Mouse (Mus musculus): ENCODE results near the gene Siva1.
A peak's percentile ranks its signal among the peaks of the same experiment; 100 is the strongest.

Gene Siva1

DNA sequence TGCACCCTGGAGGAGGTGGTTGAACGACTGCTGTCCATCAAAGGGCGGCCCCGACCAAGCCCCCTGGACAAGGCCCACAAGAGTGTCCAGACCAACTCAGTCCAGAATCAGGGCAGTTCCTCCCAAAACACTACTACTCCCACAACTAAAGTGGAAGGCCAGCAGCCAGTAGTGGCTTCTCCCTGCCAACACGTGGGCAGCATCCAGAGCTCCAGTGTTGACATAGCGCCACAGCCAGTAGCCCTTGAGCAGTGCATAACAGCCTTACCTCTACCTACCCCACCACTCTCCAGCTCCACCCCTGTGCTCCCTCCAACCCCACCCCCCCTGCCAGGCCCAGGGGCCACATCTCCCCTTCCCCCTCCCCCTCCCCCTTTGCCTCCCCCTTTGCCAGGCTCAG, 40.5 kb upstream of the Siva1 start:
- Histone ChIP-seq H3K4me3 (replicated peaks; ENCODE audit: low read length) (no peak overlapping the region), H3K9me3 (ENCODE audit: low read length) (no peaks in the 10 kb centered on the region), H3K27me3 (ENCODE audit: insufficient read depth, low read length) (0 out of 2 replicates have a peak, but pooled peaks cover 2% of the 10 kb centered on the region), H3K36me3 (ENCODE audit: insufficient read depth, low read length) (peaks cover 65% of the 10 kb centered on the region), H3K4me1 (replicated peaks; ENCODE audit: low read depth, low read length) (peaks cover 25% of the 10 kb centered on the region)
- no peak for TF ChIP-seq NANOG (IDR thresholded peaks at IDR 0.05; ENCODE audit: borderline replicate concordance, low read length)
- TF ChIP-seq POU5F1 (IDR thresholded peaks at IDR 0.05; ENCODE audit: borderline replicate concordance, low read length), result no peak
- no peak for TF ChIP-seq CTCF (conservative IDR thresholded peaks at IDR 0.05; ENCODE audit: low read length)

DNA sequence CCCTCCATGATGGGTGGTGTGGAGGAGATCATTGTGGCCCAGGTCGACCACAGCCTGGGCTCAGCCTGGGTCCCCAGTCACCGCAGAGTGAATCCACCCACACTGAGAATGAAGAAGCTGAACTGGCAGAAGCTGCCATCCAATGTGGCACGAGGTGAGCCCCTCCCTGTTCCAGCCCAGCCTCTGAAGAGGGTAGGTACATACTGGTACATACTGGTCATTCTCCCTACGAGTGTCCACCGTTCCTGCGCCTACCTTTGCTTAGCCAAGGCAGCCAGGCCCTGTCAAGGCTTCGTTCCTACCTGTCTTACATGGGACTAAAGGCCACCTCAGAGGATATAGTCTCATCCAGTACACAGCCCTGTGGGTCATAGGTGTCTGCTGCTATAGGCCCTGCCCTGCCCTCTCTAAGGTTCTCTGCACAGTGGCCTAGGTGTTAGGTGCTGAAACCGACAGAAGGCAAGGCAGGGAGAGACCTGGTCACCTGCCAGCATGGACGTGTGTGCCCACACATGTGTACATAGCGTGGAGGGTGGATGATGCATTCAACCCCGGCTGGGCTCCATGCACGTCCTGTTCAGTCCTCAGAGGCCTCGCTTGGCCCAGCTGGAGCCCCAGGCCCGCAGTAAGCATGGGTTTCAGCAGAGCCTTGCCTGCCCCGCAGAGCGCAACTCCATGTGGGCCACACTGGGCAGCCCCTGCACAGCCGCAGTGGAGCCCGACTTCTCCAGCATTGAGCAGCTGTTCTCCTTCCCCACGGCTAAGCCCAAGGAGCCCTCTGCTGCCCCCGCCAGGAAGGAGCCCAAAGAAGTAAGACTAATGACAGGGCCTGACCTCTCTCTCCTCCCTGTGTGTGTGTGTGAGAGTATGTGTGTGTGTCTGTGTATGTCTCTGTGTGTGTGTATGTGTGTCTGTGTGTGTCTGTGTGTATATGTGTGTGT, 39.5 kb upstream of the Siva1 start:
- Histone ChIP-seq H3K27me3 (ENCODE audit: insufficient read depth, low read length) (0 out of 2 replicates have a peak, but pooled peaks cover 2% of the 10 kb centered on the region), H3K36me3 (ENCODE audit: insufficient read depth, low read length) (peaks cover 74% of the 10 kb centered on the region), H3K9me3 (ENCODE audit: low read length) (no peaks in the 10 kb centered on the region), H3K4me1 (replicated peaks; ENCODE audit: low read depth, low read length) (peaks cover 16% of the 10 kb centered on the region), H3K4me3 (replicated peaks; ENCODE audit: low read length) (no peak overlapping the region)
- TF ChIP-seq POU5F1 (IDR thresholded peaks at IDR 0.05; ENCODE audit: borderline replicate concordance, low read length) (no peak), CTCF (conservative IDR thresholded peaks at IDR 0.05; ENCODE audit: low read length) (no peak), NANOG (IDR thresholded peaks at IDR 0.05; ENCODE audit: borderline replicate concordance, low read length) (no peak)

GRCm38 (mm10) chr12:112605766-112606165, 38.7 kb upstream of the Siva1 start:
- no peak for TF ChIP-seq NANOG (IDR thresholded peaks at IDR 0.05; ENCODE audit: borderline replicate concordance, low read length)
- TF ChIP-seq CTCF (conservative IDR thresholded peaks at IDR 0.05; ENCODE audit: low read length), result peak; percentile 68
- H3K9me3 ChIP-seq (ENCODE audit: low read length), result no peaks in the 10 kb centered on the region
- H3K27me3 ChIP-seq (ENCODE audit: insufficient read depth, low read length), result no peaks in the 10 kb centered on the region
- H3K4me3 ChIP-seq (replicated peaks; ENCODE audit: low read length), result no peak overlapping the region
- peaks cover 77% of the 10 kb centered on the region for H3K36me3 ChIP-seq (ENCODE audit: insufficient read depth, low read length)
- H3K4me1 ChIP-seq (replicated peaks; ENCODE audit: low read depth, low read length), result peaks cover 8% of the 10 kb centered on the region

DNA sequence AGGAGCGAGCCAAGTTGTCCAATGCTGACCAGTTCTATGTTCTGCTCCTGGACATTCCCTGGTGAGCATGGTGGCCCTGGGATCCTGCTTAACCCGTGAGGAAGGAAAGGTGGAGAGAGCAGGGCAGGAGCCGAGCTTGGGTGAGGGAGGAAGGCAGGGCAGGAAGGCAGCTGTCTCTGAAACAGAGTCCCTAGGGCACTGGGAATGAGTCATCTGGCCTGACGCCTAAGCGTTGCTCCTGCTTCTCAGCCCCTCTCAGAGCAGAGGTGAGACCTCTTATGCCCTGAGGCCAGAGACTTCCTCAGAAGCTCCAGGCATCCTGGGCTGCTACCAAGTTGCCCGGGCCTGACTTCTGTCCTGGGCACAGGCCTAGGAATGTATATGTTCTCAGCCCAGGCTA, 37.5 kb upstream of the Siva1 start:
- Histone ChIP-seq H3K36me3 (ENCODE audit: insufficient read depth, low read length) (peaks cover 80% of the 10 kb centered on the region), H3K4me3 (replicated peaks; ENCODE audit: low read length) (no peak overlapping the region), H3K27me3 (ENCODE audit: insufficient read depth, low read length) (no peaks in the 10 kb centered on the region), H3K9me3 (ENCODE audit: low read length) (no peaks in the 10 kb centered on the region), H3K4me1 (replicated peaks; ENCODE audit: low read depth, low read length) (peaks cover 7% of the 10 kb centered on the region; the same call in 1 of the 2 replicates)
- no peak for TF ChIP-seq POU5F1 (IDR thresholded peaks at IDR 0.05; ENCODE audit: borderline replicate concordance, low read length)
- TF ChIP-seq NANOG (IDR thresholded peaks at IDR 0.05; ENCODE audit: borderline replicate concordance, low read length), result no peak
- TF ChIP-seq CTCF (conservative IDR thresholded peaks at IDR 0.05; ENCODE audit: low read length), result no peak

GRCm38 (mm10) chr12:112609031-112609430, 35.4 kb upstream of the Siva1 start:
- Histone ChIP-seq H3K9me3 (ENCODE audit: low read length) (no peaks in the 10 kb centered on the region), H3K4me3 (replicated peaks; ENCODE audit: low read length) (no peak overlapping the region), H3K4me1 (replicated peaks; ENCODE audit: low read depth, low read length) (peaks cover 20% of the 10 kb centered on the region), H3K27me3 (ENCODE audit: insufficient read depth, low read length) (no peaks in the 10 kb centered on the region), H3K36me3 (ENCODE audit: insufficient read depth, low read length) (peaks cover 78% of the 10 kb centered on the region)
- TF ChIP-seq POU5F1 (IDR thresholded peaks at IDR 0.05; ENCODE audit: borderline replicate concordance, low read length) (no peak), NANOG (IDR thresholded peaks at IDR 0.05; ENCODE audit: borderline replicate concordance, low read length) (no peak), CTCF (conservative IDR thresholded peaks at IDR 0.05; ENCODE audit: low read length) (no peak)

DNA sequence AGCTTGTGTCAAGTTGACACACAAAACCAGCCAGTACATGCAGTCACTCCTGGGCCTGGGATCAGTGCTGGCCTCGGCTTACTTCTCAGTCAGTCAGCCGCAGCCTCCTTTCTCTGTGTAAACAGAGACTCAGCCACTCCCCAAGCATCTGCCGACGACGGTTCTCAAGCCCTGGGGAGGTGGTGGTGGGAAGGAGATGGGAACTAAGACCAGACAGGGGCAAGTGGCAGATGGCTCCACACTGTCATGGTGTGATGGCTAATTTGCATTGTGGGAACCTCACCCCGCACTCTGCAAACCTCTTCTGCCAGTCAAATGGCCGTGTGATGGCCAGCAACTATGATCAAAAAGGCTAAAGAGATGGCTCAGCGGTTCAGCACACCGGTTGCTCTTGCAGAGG, 27.8 kb upstream of the Siva1 start:
- TF ChIP-seq POU5F1 (IDR thresholded peaks at IDR 0.05; ENCODE audit: borderline replicate concordance, low read length), result no peak
- no peak for TF ChIP-seq NANOG (IDR thresholded peaks at IDR 0.05; ENCODE audit: borderline replicate concordance, low read length)
- no peak for TF ChIP-seq CTCF (conservative IDR thresholded peaks at IDR 0.05; ENCODE audit: low read length)
- Histone ChIP-seq H3K4me1 (replicated peaks; ENCODE audit: low read depth, low read length) (peaks cover 50% of the 10 kb centered on the region), H3K9me3 (ENCODE audit: low read length) (no peaks in the 10 kb centered on the region), H3K36me3 (ENCODE audit: insufficient read depth, low read length) (peaks cover 30% of the 10 kb centered on the region), H3K4me3 (replicated peaks; ENCODE audit: low read length) (no peak overlapping the region), H3K27me3 (ENCODE audit: insufficient read depth, low read length) (peaks cover 39% of the 10 kb centered on the region)

GRCm38 (mm10) chr12:112617184-112617583, 27.3 kb upstream of the Siva1 start:
- Histone ChIP-seq H3K4me1 (replicated peaks; ENCODE audit: low read depth, low read length) (peaks cover 50% of the 10 kb centered on the region), H3K9me3 (ENCODE audit: low read length) (no peaks in the 10 kb centered on the region), H3K36me3 (ENCODE audit: insufficient read depth, low read length) (peaks cover 25% of the 10 kb centered on the region), H3K27me3 (ENCODE audit: insufficient read depth, low read length) (peaks cover 44% of the 10 kb centered on the region), H3K4me3 (replicated peaks; ENCODE audit: low read length) (no peak overlapping the region)
- TF ChIP-seq CTCF (conservative IDR thresholded peaks at IDR 0.05; ENCODE audit: low read length), result no peak

GRCm38 (mm10) chr12:112617898-112618380, 26.5 kb upstream of the Siva1 start:
- TF ChIP-seq NANOG (IDR thresholded peaks at IDR 0.05; ENCODE audit: borderline replicate concordance, low read length) (no peak), CTCF (conservative IDR thresholded peaks at IDR 0.05; ENCODE audit: low read length) (peak; percentile 80)
- H3K27me3 ChIP-seq (ENCODE audit: insufficient read depth, low read length), result peaks cover 51% of the 10 kb centered on the region
- H3K36me3 ChIP-seq (ENCODE audit: insufficient read depth, low read length), result peaks cover 18% of the 10 kb centered on the region
- no peak overlapping the region for H3K4me3 ChIP-seq (replicated peaks; ENCODE audit: low read length)
- H3K9me3 ChIP-seq (ENCODE audit: low read length), result no peaks in the 10 kb centered on the region
- H3K4me1 ChIP-seq (replicated peaks; ENCODE audit: low read depth, low read length), result peaks cover 46% of the 10 kb centered on the region

Data from E14TG2a.4 (cell line).